Mouse (Mus musculus) lung, postnatal 25 days (tissue): ENCODE measurements around the gene Cux1.
"Not testable (repeated sequence)": the region's sequence is repeated elsewhere in the genome, so short reads cannot be mapped to it uniquely, and the experiment has no call there.

Experiments
- DNase-seq: peaks from one replicate; pipeline ENCODE4 v3.0.0; 2022; ENCODE audit warnings: low spot score

Gene Cux1

DNA sequence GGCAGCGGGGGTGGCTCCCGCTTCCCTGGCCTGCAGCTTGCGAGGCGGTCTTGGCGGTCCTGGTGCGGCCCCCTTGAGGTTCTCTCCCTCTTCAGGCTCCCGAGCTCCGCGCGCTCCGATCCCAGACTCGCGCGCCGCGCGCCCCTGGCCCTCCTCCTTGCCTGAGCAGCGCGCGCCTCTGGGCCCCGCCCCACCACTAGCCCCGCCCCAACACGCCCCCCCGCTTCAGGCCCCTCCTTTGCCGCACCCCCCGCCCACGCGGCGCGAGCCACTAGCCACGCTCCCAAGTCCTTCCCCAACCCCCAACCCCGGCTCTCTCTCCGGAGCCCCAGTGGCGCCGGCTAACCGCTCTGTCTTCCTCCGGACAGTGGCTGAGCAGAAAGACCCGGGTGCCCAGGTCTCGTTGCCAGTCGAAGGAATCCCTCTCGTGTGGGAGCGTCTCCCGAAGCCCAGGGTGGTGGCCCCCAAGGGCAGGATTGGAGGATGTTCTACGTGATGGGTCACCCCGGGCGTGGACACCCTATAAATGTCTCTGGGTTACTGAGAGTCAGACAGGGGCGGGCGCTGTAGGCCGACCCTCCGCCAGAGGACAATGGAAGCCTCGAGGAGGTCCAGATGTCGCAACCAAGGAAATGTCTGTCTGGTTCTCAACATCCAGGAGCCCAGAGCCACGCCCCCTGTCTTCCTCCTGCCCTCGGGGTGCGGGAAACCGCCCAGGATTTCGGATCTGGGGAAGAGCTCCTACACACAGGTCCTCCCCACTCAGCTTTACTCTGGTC is 322.3 kb downstream of the Cux1 start:
- peak; percentile 63 for DNase-seq

DNA sequence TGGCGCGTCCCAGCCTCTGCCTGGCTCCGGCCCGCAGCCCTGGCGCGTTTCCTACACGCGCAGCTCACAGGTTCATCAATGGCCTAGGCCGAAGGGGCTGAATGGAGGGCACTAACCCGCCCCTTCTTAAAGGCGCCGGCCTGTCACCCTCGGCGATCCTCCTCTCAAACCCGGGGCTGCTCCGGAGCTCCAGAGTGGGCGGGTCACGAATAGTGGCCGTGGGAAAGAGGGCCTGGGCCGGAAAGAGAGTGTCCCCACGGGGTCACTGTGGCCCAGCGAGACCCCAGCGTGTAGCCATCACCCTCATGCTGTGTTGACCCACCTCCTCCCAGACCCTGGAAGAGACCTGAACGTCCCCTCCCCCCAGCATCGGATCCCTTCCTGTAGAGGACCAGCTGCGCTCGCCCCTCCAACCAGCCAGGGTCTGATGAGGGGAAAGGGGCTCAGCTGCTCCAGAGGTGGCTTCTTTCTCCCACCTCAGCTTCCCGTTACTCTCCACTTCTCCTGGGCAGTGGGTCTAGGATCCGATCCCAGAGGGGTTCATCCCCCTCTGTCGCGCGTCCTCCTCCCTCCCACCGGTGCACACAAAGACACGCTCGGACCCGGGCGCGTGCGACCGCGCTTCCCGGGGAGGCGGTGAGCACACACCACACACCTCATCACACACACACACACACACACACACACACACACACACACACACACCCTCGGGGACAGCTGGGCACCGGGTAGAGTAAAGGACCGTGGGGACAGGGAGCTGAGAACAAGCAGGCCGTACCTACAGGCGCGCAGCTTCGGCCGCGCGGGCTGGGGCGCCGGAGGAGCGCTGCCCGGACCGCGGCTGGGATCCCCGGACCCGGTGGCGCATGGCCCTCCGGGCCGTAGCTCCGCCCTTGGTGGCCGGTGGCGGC is 323.2 kb downstream of the Cux1 start:
- no peak for DNase-seq

DNA sequence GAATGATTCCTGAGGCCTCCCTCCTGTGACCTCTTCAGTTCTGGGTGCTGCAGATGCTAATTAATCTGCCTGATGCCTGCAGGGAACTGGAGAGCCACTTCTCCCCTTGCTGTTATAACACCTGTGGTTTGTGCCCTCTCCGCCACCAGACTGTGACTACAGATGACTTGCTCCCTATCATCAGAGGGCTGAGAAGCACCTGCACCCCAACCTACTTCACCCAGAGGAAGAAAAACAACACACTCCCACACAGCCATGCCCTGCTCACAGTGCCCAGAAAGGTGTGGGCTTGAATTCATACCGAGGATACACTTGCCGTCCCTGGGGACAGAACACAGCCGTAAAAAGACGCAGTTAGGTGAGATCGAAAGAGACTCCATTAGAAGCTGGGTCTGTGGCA is 326.1 kb downstream of the Cux1 start:
- no peak for DNase-seq

GRCm38 (mm10) chr5:136240381-136240780 is 326.9 kb downstream of the Cux1 start:
- no peak for DNase-seq

DNA sequence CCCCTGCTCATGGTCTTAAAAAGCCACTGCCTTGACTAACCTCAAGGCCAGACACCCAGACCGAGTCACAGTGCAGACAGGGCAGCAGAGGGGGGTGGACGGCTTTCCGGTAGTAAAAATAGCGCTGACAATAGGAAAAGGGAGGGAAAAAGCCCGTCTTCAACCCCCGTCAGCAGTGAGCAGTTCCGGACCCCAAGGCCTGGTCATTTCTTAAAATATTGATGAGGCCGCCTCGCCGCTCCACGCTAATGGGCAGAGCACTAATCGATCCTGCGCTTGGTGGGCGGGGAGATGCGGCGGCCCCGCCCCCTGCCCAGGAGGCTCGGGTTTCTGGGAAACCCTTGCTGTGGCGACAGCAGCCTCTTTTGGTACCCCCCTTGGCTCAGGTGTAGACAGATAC is 329.7 kb downstream of the Cux1 start:
- DNase-seq: no peak

GRCm38 (mm10) chr5:136236611-136237010 is 330.7 kb downstream of the Cux1 start:
- no peak for DNase-seq

DNA sequence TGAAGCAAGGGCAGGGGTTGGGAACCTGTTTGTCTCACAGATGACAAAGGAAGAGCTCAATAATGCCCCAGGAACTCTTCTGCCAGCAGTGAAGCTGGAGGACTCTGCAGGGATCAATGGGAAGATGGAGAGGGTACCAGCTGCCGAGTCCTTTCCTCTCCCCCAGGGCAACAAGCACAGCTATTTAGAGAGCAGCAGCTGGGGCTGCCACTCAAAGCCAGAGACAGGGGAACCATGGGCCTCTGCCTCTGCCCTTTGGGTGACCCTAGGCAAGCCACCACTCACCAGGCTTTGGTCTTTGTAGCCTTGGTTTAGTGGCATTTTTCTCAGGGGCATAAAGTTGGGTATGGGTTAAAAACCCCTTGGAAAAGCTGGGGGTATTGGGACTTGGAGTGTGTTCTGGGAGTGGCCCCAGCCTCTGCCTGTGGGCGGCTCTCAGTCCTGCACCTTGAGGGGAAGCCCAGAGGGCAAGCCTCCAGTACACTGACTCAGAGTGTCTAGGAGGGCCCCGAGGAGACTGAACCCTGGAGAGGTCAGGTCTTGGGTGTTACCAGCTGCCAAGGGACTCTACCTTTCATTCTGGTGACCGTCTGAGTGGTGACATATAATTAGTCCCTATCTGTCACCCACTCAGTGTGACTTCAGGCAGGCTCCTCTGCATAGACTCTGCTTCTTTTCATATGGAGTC is 336.8 kb downstream of the Cux1 start:
- DNase-seq: no peak

DNA sequence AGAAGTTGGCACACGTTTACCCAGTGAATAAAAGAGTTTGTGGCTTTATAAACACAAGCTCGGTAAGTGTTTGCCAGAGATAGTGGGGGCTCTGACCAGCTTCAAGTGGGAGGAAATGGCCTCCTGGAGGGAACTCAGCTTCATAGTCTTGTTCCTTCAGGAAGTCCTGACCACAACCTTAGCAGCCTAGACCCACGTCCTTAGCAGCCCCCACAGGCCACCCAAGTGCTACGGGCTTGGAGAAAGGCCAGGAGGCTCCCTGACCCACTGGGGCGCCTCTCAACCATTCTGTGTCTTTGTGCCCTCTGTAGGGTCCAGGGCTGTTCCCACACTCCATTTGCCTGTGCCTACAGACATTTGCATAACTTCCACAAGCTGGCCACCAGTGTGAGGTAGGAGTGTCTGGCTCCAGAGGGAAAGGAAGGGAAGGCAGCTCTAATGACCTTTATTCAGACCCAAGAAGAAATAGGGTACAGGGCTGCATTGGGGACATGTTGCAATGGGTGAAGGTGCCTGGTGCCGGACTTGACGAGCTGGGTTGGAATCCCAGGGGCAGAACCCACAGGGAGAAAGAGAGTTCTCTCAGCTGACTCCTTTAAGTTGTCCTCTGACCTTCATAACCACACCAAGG is 340.9 kb downstream of the Cux1 start:
- DNase-seq: no peak

- DNase-seq: no peak
Measured at GRCm38 (mm10) chr5:136218585-136218984, 348.7 kb downstream of the Cux1 start.

GRCm38 (mm10) chr5:136217932-136218381 is 349.3 kb downstream of the Cux1 start:
- DNase-seq: no peak

DNA sequence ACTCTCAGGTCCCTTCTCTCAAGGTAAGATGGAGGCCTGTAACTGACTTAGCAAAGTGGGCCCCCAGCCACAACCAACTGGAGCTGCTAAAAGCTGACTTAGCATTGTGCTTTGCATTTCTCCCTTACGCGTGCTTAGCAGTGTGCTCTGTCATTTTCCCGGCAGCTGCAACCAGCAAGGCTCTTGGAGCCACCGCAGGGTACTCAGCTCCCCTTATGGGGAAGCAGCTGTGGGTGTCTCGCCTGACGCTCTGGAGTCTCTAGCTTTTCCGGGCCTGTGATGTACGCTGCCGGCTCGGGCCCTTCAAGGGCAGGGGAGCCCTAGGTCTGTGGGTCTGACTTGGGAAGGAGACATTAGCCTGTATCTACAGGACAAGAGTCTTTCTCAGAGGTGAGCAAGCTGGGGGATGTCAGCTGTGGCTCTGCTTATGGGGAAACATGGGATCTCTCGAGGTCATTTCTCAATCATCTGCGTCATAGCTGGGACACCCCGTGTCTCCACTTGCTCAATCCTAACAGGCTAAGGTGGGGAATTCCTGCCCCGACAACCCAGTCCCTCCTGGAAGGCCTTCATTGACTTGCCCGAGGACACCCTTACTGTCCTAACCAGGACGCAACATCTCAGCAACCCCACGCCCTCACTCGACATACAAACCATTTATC is 350.2 kb downstream of the Cux1 start:
- no peak for DNase-seq

DNA sequence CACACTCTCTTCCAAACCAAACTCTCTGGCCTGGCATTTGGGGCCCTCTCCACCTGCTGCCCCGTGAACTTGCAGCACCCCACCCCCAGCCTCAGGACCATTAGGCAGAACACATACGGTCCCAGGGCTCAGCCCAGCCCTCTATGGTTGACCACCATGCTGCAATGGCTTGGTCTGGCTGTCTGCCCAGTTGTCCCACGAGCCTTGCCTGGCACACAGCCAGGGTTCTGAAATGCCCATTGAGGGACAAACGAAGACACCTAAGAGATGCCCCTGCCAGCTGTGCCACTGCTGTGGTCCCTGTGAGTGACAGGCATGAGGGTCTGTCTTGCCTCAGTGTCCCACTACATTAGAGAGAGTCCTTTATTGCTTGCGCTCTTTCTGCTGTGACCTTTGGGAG is 351.3 kb downstream of the Cux1 start:
- DNase-seq: no peak

DNA sequence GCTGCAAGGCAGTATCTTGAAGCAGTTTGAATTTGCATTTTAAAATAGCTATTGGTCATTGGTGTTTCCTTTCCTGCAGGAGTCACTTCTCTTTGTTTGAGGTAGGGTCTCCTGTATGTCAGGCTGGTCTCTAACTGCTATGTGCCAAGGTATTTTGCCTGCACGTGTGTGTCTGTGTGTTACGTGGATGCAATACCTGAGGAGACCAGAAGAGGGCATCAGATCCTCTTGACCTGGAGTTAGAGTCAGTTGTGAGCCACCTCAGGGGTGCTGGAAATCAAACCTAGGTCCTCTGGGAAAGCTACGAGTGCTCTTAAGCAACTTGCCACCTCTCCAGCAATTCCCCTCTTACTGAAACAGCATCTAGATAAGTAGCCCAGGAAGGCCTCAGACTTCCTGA is 352.1 kb downstream of the Cux1 start:
- no peak for DNase-seq

- DNase-seq: no peak
Measured at GRCm38 (mm10) chr5:136213716-136214115, 353.6 kb downstream of the Cux1 start.

GRCm38 (mm10) chr5:136212716-136213115 is 354.6 kb downstream of the Cux1 start:
- DNase-seq: no peak

DNA sequence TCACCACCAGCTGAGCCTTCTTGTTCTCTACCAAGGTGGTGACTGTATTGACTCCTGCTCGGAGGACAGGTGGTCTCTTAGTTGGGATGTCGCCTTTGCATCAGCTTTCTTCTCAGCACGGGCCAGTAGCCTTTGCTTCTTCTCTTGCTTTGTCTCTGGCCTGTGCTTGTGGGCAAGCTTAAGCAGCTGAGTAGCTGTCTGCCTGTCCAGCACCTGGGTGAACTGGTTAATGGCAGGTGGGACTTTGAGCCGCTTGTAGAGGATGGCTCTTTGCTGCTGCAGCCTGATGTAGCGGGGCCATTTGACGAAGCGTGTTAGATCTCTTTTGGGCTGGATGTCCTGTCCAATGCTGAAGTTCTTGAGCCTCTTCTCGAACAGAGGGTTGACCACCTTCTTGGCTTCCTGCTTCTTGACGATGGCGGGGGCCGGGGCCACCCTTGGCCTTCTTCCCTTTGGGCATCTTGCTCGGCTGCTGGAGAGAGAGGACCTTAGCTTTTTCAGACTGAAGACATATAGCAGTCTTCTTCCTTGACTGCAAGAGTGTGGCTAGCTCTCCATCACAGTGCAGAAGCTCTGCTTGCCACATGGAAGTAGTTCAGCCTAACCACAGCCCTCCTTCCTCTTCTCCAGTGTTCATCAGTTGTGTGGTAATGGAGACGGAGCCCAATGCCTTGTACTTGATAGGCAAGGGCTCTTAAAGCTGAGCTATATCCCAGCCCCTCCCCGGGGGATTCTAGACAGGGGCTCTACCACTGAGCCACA is 355.8 kb downstream of the Cux1 start:
- DNase-seq: not testable (repeated sequence)

DNA sequence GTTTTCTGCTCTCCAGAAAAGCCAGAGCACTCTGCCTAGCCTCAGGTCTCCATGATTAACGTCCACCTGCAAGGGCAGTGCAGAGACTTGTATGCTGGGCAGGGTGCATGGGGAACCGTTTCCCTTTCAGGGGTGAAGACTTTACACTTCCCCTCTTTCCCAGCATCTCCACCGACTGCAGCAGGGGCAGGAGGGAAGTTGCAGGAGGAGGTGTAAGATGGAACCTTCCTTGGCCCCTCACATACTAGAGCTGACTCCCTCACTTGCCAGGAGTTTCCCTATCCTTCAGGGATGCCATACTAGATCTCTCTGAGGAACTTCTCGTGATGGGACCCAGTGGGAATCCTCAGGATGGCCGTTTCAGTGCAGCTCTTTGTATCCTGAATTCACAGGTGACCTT is 356.7 kb downstream of the Cux1 start:
- no peak for DNase-seq

GRCm38 (mm10) chr5:136201832-136202231 is 365.5 kb downstream of the Cux1 start:
- peak; percentile 70 for DNase-seq

DNA sequence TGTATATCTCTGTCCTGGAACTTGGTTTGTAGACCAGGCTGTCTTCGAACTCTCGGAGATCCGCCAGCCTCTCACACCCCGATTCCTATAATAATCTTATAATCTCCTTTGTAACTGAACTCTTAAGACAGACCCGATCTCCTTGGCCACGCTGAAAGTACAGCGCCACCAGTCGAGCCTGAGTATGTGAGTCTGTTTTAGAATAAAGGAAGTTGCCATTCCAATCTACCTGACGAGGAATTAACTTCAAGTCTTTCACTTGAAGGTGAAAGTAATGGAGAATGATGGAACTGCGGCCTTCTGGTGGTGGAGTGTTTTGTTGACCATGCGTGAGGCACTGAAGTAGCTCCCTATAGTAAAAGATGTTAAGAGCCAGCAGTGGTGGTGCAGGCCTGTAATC is 367.8 kb downstream of the Cux1 start:
- no peak for DNase-seq

GRCm38 (mm10) chr5:136198474-136199391 is 368.6 kb downstream of the Cux1 start, which contains the start of gene Prkrip1:
Gene Prkrip1, minus strand, starts transcription at chr5:136198963.
- peak; percentile 91 for DNase-seq
